Mouse (Mus musculus): ENCODE measurements around the gene Arhgap42.

DNA sequence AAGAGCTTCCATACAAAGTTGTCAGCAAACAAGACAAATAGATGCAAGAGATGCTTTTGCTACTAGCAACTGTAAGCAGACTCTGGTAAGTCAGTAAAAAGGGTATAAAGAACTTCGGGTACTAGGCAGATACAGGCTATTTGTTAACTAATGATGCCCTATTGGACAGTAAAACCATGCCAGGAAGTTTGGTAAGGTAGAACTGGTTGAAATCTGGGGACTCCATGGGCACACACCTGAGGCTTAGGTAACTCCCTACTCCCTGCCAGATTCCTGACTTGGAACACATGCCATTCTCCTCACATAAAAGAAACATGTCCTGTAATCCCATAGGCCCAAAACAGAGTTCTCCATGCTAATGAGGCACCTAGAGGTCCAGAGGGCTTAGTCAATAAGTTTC is 142.1 kb downstream of the Arhgap42 start:
- TF ChIP-seq CTCF (IDR thresholded peaks at IDR 0.05; ENCODE audit: borderline replicate concordance, extremely low read depth, insufficient read depth, insufficient read length): no peak
- no peak for TF ChIP-seq POLR2A (IDR thresholded peaks at IDR 0.05; ENCODE audit: borderline replicate concordance, extremely low read depth, insufficient read depth, insufficient read length, poor library complexity, severe bottlenecking)

Data from brain, embryonic 14.5 days (tissue).